Mouse (Mus musculus): ENCODE measurements around the gene Nod2.

DNA sequence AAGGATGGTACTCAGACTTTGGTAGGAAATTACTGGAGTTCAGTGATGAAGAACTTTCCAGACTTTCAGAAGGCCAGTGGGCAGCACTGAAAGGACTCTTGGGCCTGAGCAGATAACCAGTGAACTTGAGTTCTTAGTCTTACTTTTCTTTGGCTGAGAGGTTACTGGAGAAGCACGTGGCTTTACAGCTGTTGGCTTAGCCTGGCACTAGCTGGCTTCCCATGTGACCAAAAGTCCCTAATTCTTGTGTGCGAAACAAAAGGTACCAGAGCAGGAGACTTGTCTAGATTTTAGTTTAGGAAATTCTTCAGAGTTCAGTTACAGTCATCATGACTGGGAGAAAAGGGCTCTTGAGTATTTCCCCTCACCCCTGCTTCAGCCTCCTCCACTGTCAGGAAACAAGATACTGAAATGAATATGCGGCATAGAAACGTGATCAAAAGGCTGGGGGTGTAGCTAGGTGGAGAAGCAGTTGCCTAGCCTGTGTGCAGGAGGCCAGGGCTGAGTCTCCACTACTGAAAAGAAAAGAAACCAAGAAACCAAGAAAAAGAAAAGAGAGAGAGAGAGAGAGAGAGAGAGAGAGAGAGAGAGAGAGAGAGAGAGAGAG, 44.3 kb downstream of the Nod2 start:
- TF ChIP-seq CTCF (IDR thresholded peaks at IDR 0.05; ENCODE audit: control insufficient read depth, insufficient read depth, insufficient replicate concordance, low read depth, low read length) (no peak), POLR2A (IDR thresholded peaks at IDR 0.05; ENCODE audit: control insufficient read depth, low read depth, low read length) (no peak)

Data from testis, adult 2 months (tissue).